Mouse (Mus musculus) thymus, adult 2 months (tissue): Measurements from ENCODE around the gene Cdca3. TPM values are rescaled to one million over a fixed set of nuclear protein-coding genes. Genes with fewer than 3 reads are reported as not detected.
"Not testable (repeated sequence)": the region's sequence is repeated elsewhere in the genome, so short reads cannot be mapped to it uniquely, and the experiment has no call there.

Experiments
- DNase-seq: peaks from one replicate; pipeline ENCODE4 v3.0.0; 2021
- H3K27ac ChIP-seq: fragments of 200-500 bp; 2 replicates; pipeline ENCODE4 v1.5.1; 2012; ENCODE audit warnings: low read length, control low read depth; ENCODE audit not compliant: control insufficient read depth, insufficient read depth
- H3K27me3 ChIP-seq: fragments of 200-500 bp; 2 replicates; pipeline ENCODE4 v1.6.1; 2012; ENCODE audit warnings: mild to moderate bottlenecking, low read length, moderate library complexity, mixed read lengths; ENCODE audit not compliant: control insufficient read depth, insufficient read depth
- H3K36me3 ChIP-seq: fragments of 200-500 bp; 2 replicates; pipeline ENCODE4 v1.6.1; 2012; ENCODE audit warnings: mild to moderate bottlenecking, low read length, moderate library complexity; ENCODE audit not compliant: control insufficient read depth, insufficient read depth
- H3K4me1 ChIP-seq: fragments of 200-500 bp; replicated peaks from 2 replicates; pipeline ENCODE4 v1.6.1; 2012; ENCODE audit warnings: low read length; ENCODE audit not compliant: control insufficient read depth, insufficient read depth
- H3K4me3 ChIP-seq: fragments of 200-500 bp; 2 replicates; pipeline ENCODE4 v1.5.1; 2012; ENCODE audit warnings: mild to moderate bottlenecking, low read length, control low read depth, moderate library complexity; ENCODE audit not compliant: control insufficient read depth, insufficient read depth
- CTCF ChIP-seq: fragments of 200-500 bp; IDR thresholded peaks from 2 replicates; pipeline ENCODE4 v1.5.1; 2012; ENCODE audit warnings: mild to moderate bottlenecking, control low read depth, low read length, moderate library complexity, borderline replicate concordance; ENCODE audit not compliant: control insufficient read depth, poor library complexity, insufficient read depth; ENCODE audit errors: extremely low read depth
- POLR2A ChIP-seq: fragments of 200-500 bp; IDR thresholded peaks from 2 replicates; pipeline ENCODE4 v1.6.1; 2012; ENCODE audit warnings: mild to moderate bottlenecking, low read length, control low read depth, moderate library complexity; ENCODE audit not compliant: control insufficient read depth, poor library complexity, insufficient read depth; ENCODE audit errors: extremely low read depth
- WGBS: fragments of 180-500 bp; shearing (Covaris S2); methylation state at CpG from one replicate; pipeline ENCODE4 v1.1.7; 2018; 5-methylcytosine and 5-hydroxymethylcytosine counted together
- polyA plus RNA-seq: library from polyadenylated mRNA; depleted of rRNA; stranded (reverse); fragments of >200 nt; gene quantifications from 2 replicates; pipeline ENCODE4 v1.2.3, GENCODE M21; 2012

Gene Cdca3
- polyA plus RNA-seq, 1 experiment = 202 TPM

GRCm38 (mm10) chr6:124809052-124809774 is 20.1 kb upstream of the Cdca3 start:
- Histone ChIP-seq H3K4me3 (peak overlapping the region; percentile 55), H3K27me3 (no peaks in the 10 kb centered on the region), H3K4me1 (peaks cover 29% of the 10 kb centered on the region), H3K27ac (no peak overlapping the region), H3K36me3 (no peaks in the 10 kb centered on the region)
- peak; percentile 73 for DNase-seq
- 0 out of 2 replicates have a peak, but pooled peaks have one; percentile 35 for TF ChIP-seq POLR2A
- peak; percentile 59; the same call in 1 of the 2 replicates for TF ChIP-seq CTCF
- WGBS = 2% methylated on average over 35 of the region's 35 CpGs

- Histone ChIP-seq H3K4me1 (peaks cover 33% of the 10 kb centered on the region), H3K27ac (no peak overlapping the region), H3K27me3 (no peaks in the 10 kb centered on the region), H3K36me3 (no peaks in the 10 kb centered on the region), H3K4me3 (peak overlapping the region; percentile 55; the same call in 1 of the 2 replicates)
- no peak for TF ChIP-seq CTCF
- no peak for TF ChIP-seq POLR2A
- 84% methylated on average over 14 of the region's 14 CpGs for WGBS
- no peak for DNase-seq
Measured at GRCm38 (mm10) chr6:124809775-124810538, 19.4 kb upstream of the Cdca3 start.

GRCm38 (mm10) chr6:124810566-124811402 is 18.6 kb upstream of the Cdca3 start:
- H3K4me3 ChIP-seq, H3K27ac ChIP-seq, H3K27me3 ChIP-seq, H3K36me3 ChIP-seq, DNase-seq: not testable (repeated sequence)
- 94% methylated on average over 11 of the region's 11 CpGs for WGBS
- H3K4me1 ChIP-seq = peaks cover 29% of the 10 kb centered on the region

- peaks cover 29% of the 10 kb centered on the region for H3K4me1 ChIP-seq
- H3K27ac ChIP-seq = no peak overlapping the region
- no peak overlapping the region for H3K4me3 ChIP-seq
- no peak for DNase-seq
- 94% methylated on average over 4 of the region's 4 CpGs for WGBS
- H3K27me3 ChIP-seq = no peaks in the 10 kb centered on the region
- H3K36me3 ChIP-seq = no peaks in the 10 kb centered on the region
- TF ChIP-seq POLR2A (no peak), CTCF (no peak)
Measured at GRCm38 (mm10) chr6:124811403-124811665, 18.0 kb upstream of the Cdca3 start.

GRCm38 (mm10) chr6:124811701-124812560 is 17.4 kb upstream of the Cdca3 start:
- H3K27me3 ChIP-seq = no peaks in the 10 kb centered on the region
- no peaks in the 10 kb centered on the region; the same call in 1 of the 2 replicates for H3K36me3 ChIP-seq
- DNase-seq = no peak
- peaks cover 29% of the 10 kb centered on the region for H3K4me1 ChIP-seq
- no peak overlapping the region for H3K27ac ChIP-seq
- H3K4me3 ChIP-seq = no peak overlapping the region
- WGBS = 96% methylated on average over 24 of the region's 24 CpGs
- no peak for TF ChIP-seq CTCF
- no peak for TF ChIP-seq POLR2A

- 51% methylated on average over 9 of the region's 9 CpGs for WGBS
Measured at GRCm38 (mm10) chr6:124812848-124813247, 16.5 kb upstream of the Cdca3 start.

More at GRCm38 (mm10) chr6:124812848-124813247, 16.5 kb upstream of the Cdca3 start:
- Histone ChIP-seq H3K4me3 (peak overlapping the region; percentile 60), H3K27me3 (no peaks in the 10 kb centered on the region), H3K36me3 (peaks cover 7% of the 10 kb centered on the region; the same call in 1 of the 2 replicates), H3K27ac (no peak overlapping the region), H3K4me1 (peaks cover 29% of the 10 kb centered on the region)
- TF ChIP-seq POLR2A (no peak), CTCF (no peak)
- no peak for DNase-seq
